In genomic region chr13:91041236-91041635, GRCm38 (mm10) we compare ENCODE assay signal across 22 mouse cellular contexts.
DNase-seq lines count a peak whose midpoint lies in the region; ATAC-seq and TF ChIP-seq lines count a peak whose summit lies in the region.
"Had no signal": no experiment of that assay in that cellular context is flagged by ENCODE, and none has a peak within 500 bp of the region (broad histone marks: within the 10 kb centered on the region; RNA-seq: fewer than 3 reads in every experiment).

No protein-coding gene starts in this region.

- H3K36me3 ChIP-seq in limb, embryonic 15.5 days = no peaks in the 10 kb centered on the region
- no peaks in the 10 kb centered on the region for H3K36me3 ChIP-seq in limb, embryonic 10.5 days
- no peaks in the 10 kb centered on the region for H3K36me3 ChIP-seq in C2C12 (ENCODE audit: control insufficient read depth, insufficient read depth)
- H3K36me3 ChIP-seq in embryonic facial prominence, embryonic 15.5 days = no peaks in the 10 kb centered on the region
- H3K36me3 ChIP-seq: forebrain, embryonic 10.5 days; hindbrain, embryonic 12.5 days; liver, embryonic 13.5 days; neural tube, embryonic 13.5 days had no signal

- no peaks in the 10 kb centered on the region for H3K79me2 ChIP-seq in C2C12 (ENCODE audit: control insufficient read depth, insufficient read depth)

- peak overlapping the region; percentile 2; the same call in 1 of the 2 replicates for H3K27ac ChIP-seq in limb, embryonic 15.5 days
- H3K27ac ChIP-seq in limb, embryonic 10.5 days = no peak overlapping the region
- peak overlapping the region; percentile 73 for H3K27ac ChIP-seq in embryonic facial prominence, embryonic 15.5 days (replicated peaks)
- H3K27ac ChIP-seq: forebrain, embryonic 10.5 days; hindbrain, embryonic 12.5 days; left cerebral cortex, adult 2 months; liver, embryonic 13.5 days; neural tube, embryonic 13.5 days had no signal

- no peak for ATAC-seq in limb, embryonic 15.5 days (ENCODE audit: insufficient number of reproducible peaks, low FRiP score, low TSS enrichment, low read depth)
- no peak for ATAC-seq in embryonic facial prominence, embryonic 15.5 days (ENCODE audit: insufficient number of reproducible peaks, low FRiP score, low TSS enrichment, low read depth)

- no peak overlapping the region for H3ac ChIP-seq in C2C12 (ENCODE audit: control insufficient read depth, insufficient read length, low read depth)

- H3K9me3 ChIP-seq in limb, embryonic 15.5 days = no peaks in the 10 kb centered on the region
- no peaks in the 10 kb centered on the region for H3K9me3 ChIP-seq in limb, embryonic 10.5 days (replicated peaks)
- no peaks in the 10 kb centered on the region for H3K9me3 ChIP-seq in embryonic facial prominence, embryonic 15.5 days (replicated peaks)
- H3K9me3 ChIP-seq: forebrain, embryonic 10.5 days; hindbrain, embryonic 12.5 days; liver, embryonic 13.5 days; neural tube, embryonic 13.5 days had no signal

- no peak overlapping the region for H3K4me2 ChIP-seq in limb, embryonic 15.5 days
- H3K4me2 ChIP-seq in embryonic facial prominence, embryonic 15.5 days (replicated peaks) = no peak overlapping the region
- H3K4me2 ChIP-seq: heart, embryonic 11.5 days; hindbrain, embryonic 12.5 days; liver, embryonic 13.5 days; midbrain, embryonic 11.5 days; neural tube, embryonic 13.5 days had no signal

- H3K27me3 ChIP-seq in limb, embryonic 15.5 days = no peaks in the 10 kb centered on the region
- no peaks in the 10 kb centered on the region for H3K27me3 ChIP-seq in limb, embryonic 10.5 days (ENCODE audit: low read depth, poor library complexity, severe bottlenecking)
- H3K27me3 ChIP-seq in C2C12 (ENCODE audit: control insufficient read depth, insufficient read depth, insufficient read length) = no peaks in the 10 kb centered on the region
- no peaks in the 10 kb centered on the region for H3K27me3 ChIP-seq in embryonic facial prominence, embryonic 15.5 days
- H3K27me3 ChIP-seq: hindbrain, embryonic 12.5 days; liver, embryonic 13.5 days; neural tube, embryonic 13.5 days had no signal

- WGBS in limb, embryonic 15.5 days = 80% methylated on average over 1 of the region's 1 CpGs
- WGBS in limb, embryonic 10.5 days = 94% methylated on average over 1 of the region's 1 CpGs
- WGBS in embryonic facial prominence, embryonic 15.5 days = 57% methylated on average over 1 of the region's 1 CpGs

- H3K4me3 ChIP-seq in limb, embryonic 15.5 days = no peak overlapping the region
- no peak overlapping the region for H3K4me3 ChIP-seq in limb, embryonic 10.5 days
- no peak overlapping the region for H3K4me3 ChIP-seq in C2C12 (ENCODE audit: insufficient read depth, poor library complexity, severe bottlenecking)
- H3K4me3 ChIP-seq in embryonic facial prominence, embryonic 15.5 days (replicated peaks) = no peak overlapping the region
- H3K4me3 ChIP-seq: forebrain, embryonic 10.5 days; hindbrain, embryonic 12.5 days; left cerebral cortex, adult 2 months; liver, embryonic 13.5 days; neural tube, embryonic 13.5 days had no signal

- no peak for DNase-seq in limb, embryonic 10.5 days (ENCODE audit: low spot score)
- peak; percentile 33 for DNase-seq in lung, postnatal 36 days
- no peak for DNase-seq in heart, postnatal 36 days
- DNase-seq in layer of hippocampus, postnatal 25 days (ENCODE audit: extremely low spot score in 1 of 2, low spot score in 1 of 2) = no peak
- no peak for DNase-seq in gastrocnemius, adult 8-10 months (ENCODE audit: low spot score in 2 of 2)
- DNase-seq: adrenal gland, postnatal 36 days; B cell, adult 2 months; cerebellum, adult 8-10 months; heart, postnatal 10 days; kidney, adult 8-10 months; kidney, postnatal 36 days; liver, embryonic 13.5 days; thymus, postnatal 36 days had no signal

- TF ChIP-seq CTCF in C2C12 (IDR thresholded peaks at IDR 0.05; ENCODE audit: control insufficient read depth, insufficient read depth, insufficient read length) = no peak

- no peak overlapping the region for H3K9ac ChIP-seq in limb, embryonic 15.5 days
- no peak overlapping the region for H3K9ac ChIP-seq in embryonic facial prominence, embryonic 15.5 days
- H3K9ac ChIP-seq: hindbrain, embryonic 12.5 days; liver, embryonic 13.5 days; neural tube, embryonic 13.5 days had no signal

- peaks cover 9% of the 10 kb centered on the region for H3K4me1 ChIP-seq in limb, embryonic 15.5 days
- H3K4me1 ChIP-seq in limb, embryonic 10.5 days = peaks cover 14% of the 10 kb centered on the region
- 0 out of 2 replicates have a peak, but pooled peaks cover 6% of the 10 kb centered on the region for H3K4me1 ChIP-seq in embryonic facial prominence, embryonic 15.5 days
- H3K4me1 ChIP-seq: forebrain, embryonic 10.5 days; hindbrain, embryonic 12.5 days; liver, embryonic 13.5 days; neural tube, embryonic 13.5 days had no signal

- H3K79me3 ChIP-seq in C2C12 (ENCODE audit: low read depth) = no peaks in the 10 kb centered on the region

- intact Hi-C loops in heart, postnatal 36 days (cut with DNase I) = no loop called here

TF ChIP-seq in C2C12, 6 proteins besides CTCF, POLR2A, EP300 and RAD21:
- TF ChIP-seq USF1 (IDR thresholded peaks at IDR 0.05; ENCODE audit: low read depth) (no peak), MYOD1 (IDR thresholded peaks at IDR 0.05; ENCODE audit: control insufficient read depth, insufficient read length, low read depth) (no peak), MAX (IDR thresholded peaks at IDR 0.05) (no peak), CEBPB (IDR thresholded peaks at IDR 0.05; ENCODE audit: low read depth) (peak; percentile 59)
